Mouse (Mus musculus) small intestine, adult 2 months (tissue): ENCODE measurements around the gene Rcsd1.

Experiments used
- CTCF ChIP-seq: fragments of 200-500 bp; IDR thresholded peaks from 2 replicates; pipeline ENCODE4 v1.5.1; 2012; ENCODE audit warnings: low read depth, mild to moderate bottlenecking, control low read depth, inconsistent platforms, low read length, moderate library complexity, mixed read lengths; ENCODE audit not compliant: insufficient replicate concordance, insufficient read length; ENCODE audit errors: extremely low read depth
- POLR2A ChIP-seq: fragments of 200-500 bp; IDR thresholded peaks from 2 replicates; pipeline ENCODE4 v1.6.1; 2012; ENCODE audit warnings: low read depth, mild to moderate bottlenecking, control low read depth, inconsistent platforms, low read length, moderate library complexity

DNA sequence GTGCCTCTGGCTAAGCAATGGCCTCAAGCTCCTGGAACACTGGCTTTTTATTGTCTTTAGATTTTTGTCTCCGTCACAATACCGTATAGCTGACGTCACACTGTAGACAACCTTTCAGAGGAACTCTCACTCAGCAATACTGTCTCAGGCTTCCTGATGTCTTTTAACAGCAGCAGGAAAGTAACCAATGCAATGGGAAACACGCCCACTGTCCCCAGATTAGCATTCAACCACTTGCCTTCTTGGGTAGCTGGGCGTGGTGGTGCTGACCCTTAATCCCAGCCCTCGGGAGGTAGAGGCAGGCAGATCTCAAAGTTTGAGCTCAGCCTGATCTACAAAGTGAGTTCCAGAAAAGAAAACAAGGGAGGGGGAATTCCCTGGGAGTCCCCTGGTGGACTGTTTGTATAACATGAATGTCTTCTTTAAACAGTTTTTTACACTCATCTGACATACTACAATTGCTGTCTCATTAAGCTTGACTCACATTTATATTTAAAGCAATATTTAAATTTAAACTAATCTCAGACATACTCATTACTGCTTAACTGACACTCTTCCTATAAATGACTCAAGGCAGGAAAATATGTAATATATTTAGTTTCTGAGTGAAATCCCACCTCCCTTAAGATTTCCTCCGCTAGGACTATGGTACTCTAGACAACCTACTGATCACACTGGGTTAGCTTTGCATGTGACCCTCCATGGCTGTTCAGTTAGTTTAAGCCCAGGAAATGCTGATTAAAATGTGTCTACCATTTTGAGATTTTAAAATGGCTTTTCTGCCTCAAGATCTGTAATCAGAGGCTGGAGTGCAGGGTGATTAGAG lies 99.8 kb downstream of the Rcsd1 start:
- TF ChIP-seq CTCF, result no peak
- no peak for TF ChIP-seq POLR2A
